Mouse (Mus musculus) kidney, adult 2 months (tissue): Measurements from ENCODE around the gene Mllt10. TPM values are rescaled to one million over a fixed set of nuclear protein-coding genes. Genes with fewer than 3 reads are reported as not detected.

ENCODE experiments used
- DNase-seq: peaks from one replicate; pipeline ENCODE4 v3.0.0; 2021
- H3K27ac ChIP-seq: fragments of 200-500 bp; 2 replicates; pipeline ENCODE4 v1.5.1; 2012; ENCODE audit warnings: low read depth, low read length, control low read depth, inconsistent platforms; ENCODE audit not compliant: insufficient read depth
- H3K27me3 ChIP-seq: fragments of 200-500 bp; replicated peaks from 2 replicates; pipeline ENCODE4 v1.6.1; 2012; ENCODE audit warnings: mild to moderate bottlenecking, moderate library complexity, low read length, inconsistent platforms; ENCODE audit not compliant: control insufficient read depth, insufficient read depth
- H3K36me3 ChIP-seq: fragments of 200-500 bp; 2 replicates; pipeline ENCODE4 v1.6.1; 2012; ENCODE audit warnings: mild to moderate bottlenecking, moderate library complexity, low read length, inconsistent platforms; ENCODE audit not compliant: control insufficient read depth, insufficient read depth
- H3K4me1 ChIP-seq: fragments of 200-500 bp; 2 replicates; pipeline ENCODE4 v1.6.1; 2011; ENCODE audit warnings: low read length; ENCODE audit not compliant: control insufficient read depth, insufficient read depth
- H3K4me3 ChIP-seq: fragments of 200-500 bp; 2 replicates; pipeline ENCODE4 v1.5.1; 2011; ENCODE audit warnings: mild to moderate bottlenecking, low read depth, low read length, control low read depth; ENCODE audit not compliant: insufficient read depth
- CTCF ChIP-seq: fragments of 200-500 bp; conservative IDR thresholded peaks from 2 replicates; pipeline ENCODE4 v1.5.1; 2011; ENCODE audit warnings: low read depth, mild to moderate bottlenecking, control low read depth, low read length, moderate library complexity, mixed read lengths; ENCODE audit not compliant: insufficient read depth, insufficient read length
- POLR2A ChIP-seq: fragments of 200-500 bp; IDR thresholded peaks from one replicate; pipeline ENCODE4 v1.6.1; 2011; ENCODE audit warnings: low read depth, low read length, control low read depth
- WGBS: fragments of 180-500 bp; shearing (Covaris S2); methylation state at CpG from one replicate; pipeline ENCODE4 v1.1.7; 2018; 5-methylcytosine and 5-hydroxymethylcytosine counted together
- polyA plus RNA-seq: library from polyadenylated mRNA; depleted of rRNA; stranded (reverse); fragments of >200 nt; gene quantifications from 2 replicates; pipeline ENCODE4 v1.2.3, GENCODE M21; 2012; rRNA removed

The Mllt10 gene
- polyA plus RNA-seq, 1 experiment, result 32.7 TPM

DNA sequence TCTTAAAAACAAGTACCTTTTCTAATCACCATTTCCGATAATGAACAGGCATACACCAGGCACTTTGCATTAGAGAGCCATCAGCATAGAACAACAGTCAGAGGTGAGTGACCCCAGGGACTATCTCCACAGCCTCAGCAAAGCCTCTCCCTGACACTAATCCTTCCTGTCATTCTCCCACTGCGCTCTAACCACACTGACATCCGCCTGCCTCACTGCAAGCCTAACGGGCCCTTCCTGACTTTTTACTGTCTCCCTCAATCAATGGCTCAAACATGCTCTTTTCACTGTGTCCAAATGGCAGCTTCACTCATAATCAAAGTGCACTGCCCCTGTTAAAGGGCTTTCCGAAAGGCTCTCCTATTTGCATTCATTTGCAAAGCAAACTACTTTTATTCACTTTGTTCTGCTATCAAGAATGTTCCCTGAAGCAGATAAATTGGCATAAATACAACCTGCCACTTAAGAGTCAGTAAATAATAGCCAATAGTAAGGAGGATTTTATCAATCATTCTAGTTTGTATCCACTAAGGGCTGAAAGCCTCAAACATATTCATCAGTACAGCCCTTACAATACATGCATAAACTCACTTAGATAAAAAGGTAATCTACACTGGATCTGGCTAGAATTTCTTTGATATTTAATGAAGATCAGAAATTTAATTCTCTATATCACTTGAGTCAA is 178.0 kb downstream of the Mllt10 start:
- TF ChIP-seq POLR2A (no peak), CTCF (no peak)
- Histone ChIP-seq H3K4me1 (no peaks in the 10 kb centered on the region), H3K27ac (no peak overlapping the region), H3K36me3 (no peaks in the 10 kb centered on the region; the same call in 1 of the 2 replicates), H3K4me3 (no peak overlapping the region), H3K27me3 (no peaks in the 10 kb centered on the region)
- 54% methylated on average over 5 of the region's 5 CpGs for WGBS
- no peak for DNase-seq

- H3K36me3 ChIP-seq, result no peaks in the 10 kb centered on the region
- no peaks in the 10 kb centered on the region for H3K27me3 ChIP-seq
- no peak overlapping the region for H3K27ac ChIP-seq
- TF ChIP-seq POLR2A (no peak), CTCF (no peak)
- DNase-seq, result no peak
- H3K4me3 ChIP-seq, result no peak overlapping the region
- no peaks in the 10 kb centered on the region for H3K4me1 ChIP-seq
- WGBS, result 94% methylated on average over 5 of the region's 5 CpGs
These were observed 180.5 kb downstream of the Mllt10 start for GRCm38 (mm10) chr2:18235524-18235923.

DNA sequence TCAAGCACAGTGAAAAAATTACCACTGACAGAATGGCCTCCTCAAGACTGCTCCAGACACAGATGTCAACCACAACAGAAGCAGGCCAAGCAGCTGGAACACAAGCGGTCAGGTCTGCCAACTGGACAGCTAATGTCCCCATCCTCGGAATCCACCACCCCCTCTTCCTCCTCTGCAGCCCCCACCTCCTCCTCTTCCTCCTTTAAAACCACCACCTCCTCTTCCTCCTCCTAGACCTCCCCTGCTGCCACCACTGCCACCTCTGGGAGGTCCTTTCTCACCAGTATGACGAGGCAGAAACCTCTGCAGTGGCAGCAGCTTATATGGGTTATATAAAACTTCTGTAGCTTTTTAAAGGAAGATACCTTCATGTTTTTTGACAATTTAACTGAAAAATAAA is 194.2 kb downstream of the Mllt10 start:
- DNase-seq, result no peak
- Histone ChIP-seq H3K4me3 (no peak overlapping the region), H3K4me1 (no peaks in the 10 kb centered on the region), H3K36me3 (no peaks in the 10 kb centered on the region), H3K27ac (no peak overlapping the region), H3K27me3 (no peaks in the 10 kb centered on the region)
- TF ChIP-seq POLR2A (no peak), CTCF (no peak)
- WGBS, result 89% methylated on average over 3 of the region's 3 CpGs

Other genes with a start within 250 kb of the Mllt10 start
- gene H2al2a, start 58.3 kb upstream of the Mllt10 start, polyA plus RNA-seq, result 0.41 TPM in 1 of 2 replicates, not detected in the other
- 1.7 and 2.8 TPM in 2 replicates for gene A930004D18Rik, start 17.5 kb upstream of the Mllt10 start, polyA plus RNA-seq
- 2.4 and 3.7 TPM in 2 replicates for gene Skida1, start 6.2 kb upstream of the Mllt10 start, polyA plus RNA-seq